Mouse (Mus musculus): ENCODE results near the gene Magi3. TPM values are rescaled to one million over a fixed set of nuclear protein-coding genes. Genes with fewer than 3 reads are reported as not detected.

The Magi3 gene
- polyA plus RNA-seq, 1 experiment from 2014 or later, result 6.4 TPM

- no peaks in the 10 kb centered on the region for H3K4me1 ChIP-seq
- 67% methylated on average over 10 of the region's 10 CpGs for WGBS
- H3K27ac ChIP-seq, result 0 out of 2 replicates have a peak overlapping the region, but pooled peaks have one; percentile 11
- no peak overlapping the region for H3K4me3 ChIP-seq
- no peaks in the 10 kb centered on the region for H3K27me3 ChIP-seq (replicated peaks)
- no peak for ATAC-seq (replicated peaks)
- H3K4me2 ChIP-seq, result no peak overlapping the region
- H3K9ac ChIP-seq, result no peak overlapping the region
- H3K36me3 ChIP-seq (replicated peaks), result no peaks in the 10 kb centered on the region
- no peaks in the 10 kb centered on the region for H3K9me3 ChIP-seq
Measured at GRCm38 (mm10) chr3:104237846-104238440, 17.8 kb upstream of the Magi3 start.

GRCm38 (mm10) chr3:104236029-104236428 is 15.9 kb upstream of the Magi3 start:
- no peaks in the 10 kb centered on the region for H3K36me3 ChIP-seq (replicated peaks)
- no peak overlapping the region for H3K4me3 ChIP-seq
- H3K9ac ChIP-seq, result no peak overlapping the region
- H3K4me2 ChIP-seq, result no peak overlapping the region
- WGBS, result 83% methylated on average over 2 of the region's 2 CpGs
- H3K27me3 ChIP-seq (replicated peaks), result no peaks in the 10 kb centered on the region
- no peak overlapping the region for H3K27ac ChIP-seq
- H3K9me3 ChIP-seq, result no peaks in the 10 kb centered on the region
- no peaks in the 10 kb centered on the region for H3K4me1 ChIP-seq
- no peak for ATAC-seq (replicated peaks)

DNA sequence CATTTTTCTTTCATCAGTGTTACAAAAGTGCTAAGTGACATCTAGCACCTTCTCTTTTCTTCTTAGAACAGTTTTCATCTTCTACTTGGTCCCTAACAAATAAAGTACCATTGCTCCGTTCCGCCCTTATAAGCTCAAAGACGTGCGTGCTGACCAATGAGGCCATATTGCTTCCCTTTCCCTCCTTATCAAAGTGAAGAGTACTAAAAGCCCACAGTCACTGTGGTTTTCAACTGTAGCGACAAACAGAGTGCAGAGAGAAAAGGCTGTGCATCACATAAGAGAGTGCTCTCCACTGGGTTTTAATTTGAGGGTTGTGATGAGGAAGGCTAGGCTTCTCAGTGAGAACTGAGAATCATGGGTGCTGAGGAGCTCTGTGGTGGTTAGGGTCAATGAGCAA is 14.9 kb upstream of the Magi3 start:
- no peaks in the 10 kb centered on the region for H3K36me3 ChIP-seq (replicated peaks)
- no peak for ATAC-seq (replicated peaks)
- WGBS, result 93% methylated on average over 5 of the region's 5 CpGs
- no peaks in the 10 kb centered on the region for H3K27me3 ChIP-seq (replicated peaks)
- H3K27ac ChIP-seq, result no peak overlapping the region
- no peaks in the 10 kb centered on the region for H3K4me1 ChIP-seq
- no peak overlapping the region for H3K4me3 ChIP-seq
- no peaks in the 10 kb centered on the region for H3K9me3 ChIP-seq
- no peak overlapping the region for H3K9ac ChIP-seq
- no peak overlapping the region for H3K4me2 ChIP-seq

- 79% methylated on average over 7 of the region's 7 CpGs for WGBS
- no peak overlapping the region for H3K9ac ChIP-seq
- H3K27me3 ChIP-seq (replicated peaks), result no peaks in the 10 kb centered on the region
- no peak for ATAC-seq (replicated peaks)
- no peak overlapping the region for H3K27ac ChIP-seq
- no peak overlapping the region for H3K4me3 ChIP-seq
- no peaks in the 10 kb centered on the region for H3K4me1 ChIP-seq
- H3K4me2 ChIP-seq, result no peak overlapping the region
- H3K36me3 ChIP-seq (replicated peaks), result no peaks in the 10 kb centered on the region
- H3K9me3 ChIP-seq, result no peaks in the 10 kb centered on the region
Measured at GRCm38 (mm10) chr3:104233366-104234312, 13.5 kb upstream of the Magi3 start.

DNA sequence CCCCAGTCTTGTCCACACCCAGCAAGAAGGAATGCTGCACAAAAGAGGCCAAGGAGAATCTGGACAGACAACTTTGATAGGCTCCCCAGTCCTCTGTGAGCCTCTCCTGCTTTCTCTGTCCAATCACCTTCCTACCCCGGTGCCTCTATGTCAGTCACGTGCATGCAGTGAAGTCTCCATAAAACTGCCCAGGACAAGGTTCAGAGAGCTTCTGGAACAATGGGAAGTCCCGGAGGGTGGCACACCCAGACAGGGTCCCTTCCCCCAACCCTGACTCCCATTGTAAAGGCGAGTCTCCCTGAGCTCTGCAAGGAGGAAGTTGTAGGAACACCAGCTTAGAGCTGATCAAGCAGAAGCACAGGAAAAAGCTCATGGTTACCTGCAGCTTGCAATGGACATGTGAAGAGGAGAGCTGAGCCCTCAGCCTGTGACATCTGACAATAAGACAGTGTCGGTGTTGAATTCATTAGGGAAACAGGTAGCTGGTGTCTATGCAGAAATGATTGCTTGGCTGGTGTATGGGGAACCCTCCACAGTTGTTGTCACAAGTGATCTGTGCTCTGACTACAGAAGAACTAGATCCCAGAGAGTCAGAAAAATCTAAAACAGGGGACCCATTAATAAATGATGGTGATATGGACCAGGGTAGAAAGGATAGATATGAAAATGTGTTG is 7.4 kb upstream of the Magi3 start:
- no peaks in the 10 kb centered on the region for H3K9me3 ChIP-seq
- WGBS, result 21% methylated on average over 5 of the region's 5 CpGs
- no peak overlapping the region for H3K27ac ChIP-seq
- H3K4me2 ChIP-seq, result no peak overlapping the region
- no peak overlapping the region for H3K4me3 ChIP-seq
- no peaks in the 10 kb centered on the region for H3K4me1 ChIP-seq
- ATAC-seq (replicated peaks), result no peak
- H3K9ac ChIP-seq, result no peak overlapping the region
- H3K27me3 ChIP-seq (replicated peaks), result no peaks in the 10 kb centered on the region
- H3K36me3 ChIP-seq (replicated peaks), result no peaks in the 10 kb centered on the region

DNA sequence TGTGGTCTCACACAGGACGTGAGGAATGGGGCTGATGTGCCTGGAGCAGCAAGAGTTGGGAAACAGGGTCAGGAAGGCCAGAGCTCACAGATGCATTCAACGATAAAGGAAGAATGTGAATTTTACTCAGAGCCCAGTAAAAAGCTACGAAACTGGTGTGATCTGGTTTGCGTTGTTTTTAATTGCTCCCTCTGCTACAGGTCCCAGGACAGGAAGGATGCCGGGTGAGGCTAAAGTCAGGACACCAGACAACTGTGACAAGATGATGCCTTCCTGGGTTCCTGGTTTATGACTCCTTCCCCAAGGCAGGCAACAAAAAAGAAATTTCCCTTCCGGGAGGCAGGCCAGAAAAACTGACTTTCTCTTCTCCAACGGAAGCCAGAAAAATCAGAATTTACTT is 6.6 kb upstream of the Magi3 start:
- Histone ChIP-seq H3K36me3 (replicated peaks) (no peaks in the 10 kb centered on the region), H3K9ac (no peak overlapping the region), H3K9me3 (no peaks in the 10 kb centered on the region), H3K4me3 (no peak overlapping the region), H3K27ac (no peak overlapping the region), H3K27me3 (replicated peaks) (no peaks in the 10 kb centered on the region), H3K4me2 (no peak overlapping the region), H3K4me1 (no peaks in the 10 kb centered on the region)
- 80% methylated on average over 7 of the region's 7 CpGs for WGBS
- no peak for ATAC-seq (replicated peaks)

GRCm38 (mm10) chr3:104221156-104221555 is 982 bp upstream of the Magi3 start:
- Histone ChIP-seq H3K9ac (no peak overlapping the region), H3K4me3 (peak overlapping the region; percentile 76), H3K9me3 (no peaks in the 10 kb centered on the region), H3K27me3 (replicated peaks) (no peaks in the 10 kb centered on the region), H3K4me1 (peaks cover 12% of the 10 kb centered on the region; the same call in 1 of the 2 replicates), H3K4me2 (peak overlapping the region; percentile 69), H3K36me3 (replicated peaks) (no peaks in the 10 kb centered on the region), H3K27ac (0 out of 2 replicates have a peak overlapping the region, but pooled peaks have one; percentile 51)
- 8% methylated on average over 11 of the region's 11 CpGs for WGBS
- ATAC-seq (replicated peaks), result no peak

GRCm38 (mm10) chr3:104219531-104220294 is 461 bp downstream of the Magi3 start:
- ATAC-seq (replicated peaks), result peak; percentile 71
- Histone ChIP-seq H3K4me1 (peaks cover 12% of the 10 kb centered on the region; the same call in 1 of the 2 replicates), H3K9me3 (no peaks in the 10 kb centered on the region), H3K36me3 (replicated peaks) (no peaks in the 10 kb centered on the region), H3K27ac (peak overlapping the region; percentile 98), H3K4me2 (peak overlapping the region; percentile 83), H3K9ac (peak overlapping the region; percentile 85), H3K4me3 (peak overlapping the region; percentile 76), H3K27me3 (replicated peaks) (no peaks in the 10 kb centered on the region)
- whole genome bisulfite sequencing, result under 1% methylated on average over 103 of the region's 107 CpGs

- peak overlapping the region; percentile 83 for H3K4me2 ChIP-seq
- H3K9ac ChIP-seq, result peak overlapping the region; percentile 85
- no peaks in the 10 kb centered on the region for H3K36me3 ChIP-seq (replicated peaks)
- H3K27me3 ChIP-seq (replicated peaks), result no peaks in the 10 kb centered on the region
- H3K27ac ChIP-seq, result peak overlapping the region; percentile 98
- H3K4me1 ChIP-seq, result peaks cover 12% of the 10 kb centered on the region; the same call in 1 of the 2 replicates
- no peak for ATAC-seq (replicated peaks)
- peak overlapping the region; percentile 76 for H3K4me3 ChIP-seq
- no peaks in the 10 kb centered on the region for H3K9me3 ChIP-seq
- 1% methylated on average over 15 of the region's 15 CpGs for whole genome bisulfite sequencing
Measured at GRCm38 (mm10) chr3:104218926-104219325, 1.2 kb downstream of the Magi3 start.

GRCm38 (mm10) chr3:104189823-104190222 is 30.4 kb downstream of the Magi3 start:
- no peak for ATAC-seq (replicated peaks)
- H3K36me3 ChIP-seq (replicated peaks), result no peaks in the 10 kb centered on the region
- no peaks in the 10 kb centered on the region for H3K27me3 ChIP-seq (replicated peaks)
- no peak overlapping the region for H3K27ac ChIP-seq
- H3K9me3 ChIP-seq, result no peaks in the 10 kb centered on the region
- 95% methylated on average over 2 of the region's 2 CpGs for WGBS
- no peak overlapping the region for H3K9ac ChIP-seq
- no peaks in the 10 kb centered on the region for H3K4me1 ChIP-seq
- no peak overlapping the region for H3K4me3 ChIP-seq
- no peak overlapping the region for H3K4me2 ChIP-seq

DNA sequence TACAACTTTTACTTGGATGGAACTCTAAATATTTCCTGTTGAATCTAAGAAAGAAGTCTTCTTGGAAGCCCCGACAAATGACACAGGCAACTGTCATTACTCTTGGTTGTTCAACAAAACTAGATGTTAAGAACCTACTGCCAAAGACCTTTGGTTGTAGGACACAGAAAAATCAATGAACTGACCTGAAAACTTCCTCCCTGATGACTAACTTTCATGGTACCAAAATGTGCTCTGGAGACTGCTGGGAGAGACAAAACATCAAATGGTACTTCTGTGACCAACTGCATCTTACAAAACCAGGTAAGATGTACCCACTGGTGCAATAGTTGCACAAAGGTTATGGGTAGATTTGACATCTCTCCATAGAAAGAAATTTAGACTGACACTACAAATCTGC is 30.9 kb downstream of the Magi3 start:
- no peak for ATAC-seq (replicated peaks)
- Histone ChIP-seq H3K9me3 (no peaks in the 10 kb centered on the region), H3K27me3 (replicated peaks) (no peaks in the 10 kb centered on the region), H3K27ac (no peak overlapping the region), H3K4me2 (no peak overlapping the region), H3K9ac (no peak overlapping the region), H3K36me3 (replicated peaks) (no peaks in the 10 kb centered on the region), H3K4me1 (no peaks in the 10 kb centered on the region), H3K4me3 (no peak overlapping the region)
- 90% methylated on average over 1 of the region's 1 CpGs for WGBS

GRCm38 (mm10) chr3:104184270-104184669 is 35.9 kb downstream of the Magi3 start:
- Histone ChIP-seq H3K27ac (no peak overlapping the region), H3K9ac (no peak overlapping the region), H3K4me3 (no peak overlapping the region), H3K9me3 (no peaks in the 10 kb centered on the region), H3K4me1 (no peaks in the 10 kb centered on the region), H3K36me3 (replicated peaks) (no peaks in the 10 kb centered on the region), H3K4me2 (no peak overlapping the region), H3K27me3 (replicated peaks) (no peaks in the 10 kb centered on the region)
- WGBS, result 94% methylated on average over 2 of the region's 2 CpGs
- ATAC-seq (replicated peaks), result no peak
